Comparison of ENCODE assay signal across 15 mouse cellular contexts in the genomic region with DNA sequence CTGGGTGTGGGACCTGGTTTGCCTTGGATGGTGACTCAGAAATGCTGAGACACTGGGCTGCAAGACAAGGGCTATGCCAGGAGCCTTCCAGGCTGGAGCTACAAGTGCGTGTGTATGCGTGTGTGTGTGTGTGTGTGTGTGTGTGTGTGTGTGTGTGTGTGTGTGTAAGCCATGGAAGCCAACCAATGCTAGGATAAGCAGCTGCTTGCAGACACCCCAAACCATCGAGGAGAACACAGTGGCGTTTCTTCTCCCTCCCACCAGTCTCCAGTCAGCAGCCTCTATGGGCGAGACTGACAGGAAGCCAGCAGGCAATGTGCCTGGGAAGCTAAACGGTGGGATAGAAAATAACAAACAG. TPM values are rescaled to one million over a fixed set of nuclear protein-coding genes. Genes with fewer than 3 reads are reported as not detected.
DNase-seq lines count a peak whose midpoint lies in the region; ATAC-seq lines count a peak whose summit lies in the region.
"Had no signal": no experiment of that assay in that cellular context is flagged by ENCODE, and none has a peak within 500 bp of the region (broad histone marks: within the 10 kb centered on the region; RNA-seq: fewer than 3 reads in every experiment).

No protein-coding gene starts in this region.

- H3K4me3 ChIP-seq in heart, embryonic 12.5 days: no peak overlapping the region
- no peak overlapping the region for H3K4me3 ChIP-seq in midbrain, embryonic 13.5 days (replicated peaks)
- H3K4me3 ChIP-seq: erythroblast, embryonic 14.5 days; hindbrain, embryonic 12.5 days; limb, embryonic 12.5 days; neural tube, embryonic 15.5 days had no signal

- H3K36me3 ChIP-seq in heart, embryonic 12.5 days: no peaks in the 10 kb centered on the region
- H3K36me3 ChIP-seq in midbrain, embryonic 13.5 days: no peaks in the 10 kb centered on the region
- H3K36me3 ChIP-seq: hindbrain, embryonic 12.5 days; limb, embryonic 12.5 days; neural tube, embryonic 15.5 days had no signal

- H3K27me3 ChIP-seq in heart, embryonic 12.5 days (replicated peaks): peaks cover 41% of the 10 kb centered on the region
- peaks cover 3% of the 10 kb centered on the region; the same call in 1 of the 2 replicates for H3K27me3 ChIP-seq in midbrain, embryonic 13.5 days
- H3K27me3 ChIP-seq: hindbrain, embryonic 12.5 days; neural tube, embryonic 15.5 days had no signal

- no peak overlapping the region for H3K27ac ChIP-seq in heart, embryonic 12.5 days (ENCODE audit: poor library complexity, severe bottlenecking)
- H3K27ac ChIP-seq in midbrain, embryonic 13.5 days: no peak overlapping the region
- H3K27ac ChIP-seq: hindbrain, embryonic 12.5 days; limb, embryonic 12.5 days; neural tube, embryonic 15.5 days; stomach, postnatal 0 days had no signal

- no peak overlapping the region for H3K4me2 ChIP-seq in heart, embryonic 12.5 days
- no peak overlapping the region for H3K4me2 ChIP-seq in midbrain, embryonic 13.5 days (replicated peaks)
- H3K4me2 ChIP-seq: hindbrain, embryonic 12.5 days; limb, embryonic 12.5 days; neural tube, embryonic 15.5 days had no signal

- 53% methylated on average over 6 of the region's 6 CpGs for WGBS in heart, embryonic 12.5 days
- 64% methylated on average over 5 of the region's 6 CpGs for WGBS in midbrain, embryonic 13.5 days

- no peaks in the 10 kb centered on the region for H3K4me1 ChIP-seq in heart, embryonic 12.5 days (replicated peaks)
- peaks cover 44% of the 10 kb centered on the region for H3K4me1 ChIP-seq in midbrain, embryonic 13.5 days (replicated peaks)
- H3K4me1 ChIP-seq: limb, embryonic 12.5 days had no signal

- H3K9ac ChIP-seq in heart, embryonic 12.5 days: no peak overlapping the region
- no peak overlapping the region for H3K9ac ChIP-seq in midbrain, embryonic 13.5 days (replicated peaks)
- H3K9ac ChIP-seq: hindbrain, embryonic 12.5 days; limb, embryonic 12.5 days; liver, postnatal 0 days; neural tube, embryonic 15.5 days had no signal

- H3K9me3 ChIP-seq in heart, embryonic 12.5 days (replicated peaks): no peaks in the 10 kb centered on the region; the same call in 1 of the 2 replicates
- no peaks in the 10 kb centered on the region for H3K9me3 ChIP-seq in midbrain, embryonic 13.5 days
- H3K9me3 ChIP-seq: hindbrain, embryonic 12.5 days; limb, embryonic 12.5 days; neural tube, embryonic 15.5 days had no signal

- peak; percentile 25 for DNase-seq in NIH3T3 (ENCODE audit: low read depth)
- peak; percentile 59 to 77 for DNase-seq in frontal cortex, postnatal 10 days (ENCODE audit: low spot score in 2 of 2)
- peak; percentile 56 to 57 for DNase-seq in layer of hippocampus, postnatal 36 days
- peak; percentile 87 to 89 for DNase-seq in right cerebral cortex, postnatal 10 days (ENCODE audit: low spot score in 2 of 2)
- no peak for DNase-seq in natural killer cell, adult 2 months (ENCODE audit: low spot score in 2 of 2)
- DNase-seq: cerebellum, adult 11-12 months; kidney, adult 18-20 months; liver, postnatal 0 days had no signal

- no peak for ATAC-seq in heart, embryonic 12.5 days (ENCODE audit: insufficient number of reproducible peaks, low FRiP score)
- no peak for ATAC-seq in midbrain, embryonic 13.5 days
- ATAC-seq: liver, postnatal 0 days had no signal

RNA-seq across cellular contexts. Expression of a gene that starts 26.9 kb away (rescaled TPM):
- 10 to 100 TPM; 44.5 to 46.8 TPM for total RNA-seq in layer of hippocampus, postnatal 36 days (2021)
- polyA plus RNA-seq in heart, embryonic 12.5 days (2016; fragmentation: Nextera tagmentation; extraction: Ambion mirVana): 13.7 and 16.8 TPM in 2 replicates
- 16.5 and 24.0 TPM in 2 replicates for polyA plus RNA-seq in midbrain, embryonic 13.5 days (2015; fragmentation: Nextera tagmentation; extraction: Ambion mirVana)

Comparison
In these comparisons a context has a peak if more than half of its experiments do, and no peak if none do; other contexts are left out.
1. DNase-seq: peak in NIH3T3 (single experiment), frontal cortex, postnatal 10 days (2 of 2), layer of hippocampus, postnatal 36 days (2 of 2) and right cerebral cortex, postnatal 10 days (2 of 2); none in natural killer cell, adult 2 months (0 of 2).